Mouse (Mus musculus) 3T3-L1 (cell line): ENCODE data around the gene Ep400.

ENCODE experiments used
- DNase-seq: peaks from one replicate; pipeline ENCODE4 v3.0.0-alpha.2; 2015; ENCODE audit warnings: low read depth, low spot score

The Ep400 gene

DNA sequence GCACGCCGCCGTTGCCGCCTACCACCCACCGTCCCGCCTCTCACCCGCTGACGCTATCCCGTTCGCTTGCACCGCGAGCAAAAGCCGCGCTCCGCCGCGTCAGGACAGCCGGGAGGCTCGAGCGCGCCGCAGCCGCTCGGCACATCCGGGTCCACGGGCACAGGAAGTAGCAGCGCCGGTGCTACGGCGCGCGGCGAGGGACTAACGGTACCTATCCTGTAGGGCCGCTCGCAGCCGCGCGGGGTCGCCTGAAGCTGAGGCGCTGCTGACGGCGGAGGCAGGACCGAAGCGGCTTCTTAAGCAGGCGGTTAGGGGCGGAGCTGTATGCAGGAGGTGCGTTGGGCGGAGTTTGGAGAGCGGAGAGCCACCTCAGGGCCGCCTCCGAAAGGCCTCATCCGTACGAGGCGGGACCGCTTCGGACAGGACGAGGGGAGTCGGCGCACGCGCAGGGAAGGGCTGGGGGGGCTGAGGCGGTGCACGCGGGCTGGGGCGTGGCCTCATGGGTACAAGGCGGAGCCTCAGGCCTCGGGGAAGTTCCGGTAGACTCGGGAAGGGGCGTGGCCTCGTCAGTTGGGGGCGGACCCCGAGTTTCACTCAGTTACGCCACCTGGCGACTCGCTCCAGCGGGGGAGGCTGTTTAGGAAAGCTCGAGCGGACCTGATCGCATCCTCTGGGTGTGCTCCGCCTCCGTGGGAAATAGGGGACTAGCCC, at the start of gene Ep400:
TSS of gene Ep400 (minus strand) at position 270 of the 711 bp plus-strand sequence.
- peak; percentile 100 for DNase-seq

GRCm38 (mm10) chr5:110809667-110810325, 39.3 kb upstream of the Ep400 start, which contains the start of gene Ulk1:
TSS of gene Ulk1 (minus strand) at chr5:110810097.
- peak; percentile 98 for DNase-seq

GRCm38 (mm10) chr5:110808821-110809666, 38.5 kb upstream of the Ep400 start:
- DNase-seq, result peak; percentile 52

DNA sequence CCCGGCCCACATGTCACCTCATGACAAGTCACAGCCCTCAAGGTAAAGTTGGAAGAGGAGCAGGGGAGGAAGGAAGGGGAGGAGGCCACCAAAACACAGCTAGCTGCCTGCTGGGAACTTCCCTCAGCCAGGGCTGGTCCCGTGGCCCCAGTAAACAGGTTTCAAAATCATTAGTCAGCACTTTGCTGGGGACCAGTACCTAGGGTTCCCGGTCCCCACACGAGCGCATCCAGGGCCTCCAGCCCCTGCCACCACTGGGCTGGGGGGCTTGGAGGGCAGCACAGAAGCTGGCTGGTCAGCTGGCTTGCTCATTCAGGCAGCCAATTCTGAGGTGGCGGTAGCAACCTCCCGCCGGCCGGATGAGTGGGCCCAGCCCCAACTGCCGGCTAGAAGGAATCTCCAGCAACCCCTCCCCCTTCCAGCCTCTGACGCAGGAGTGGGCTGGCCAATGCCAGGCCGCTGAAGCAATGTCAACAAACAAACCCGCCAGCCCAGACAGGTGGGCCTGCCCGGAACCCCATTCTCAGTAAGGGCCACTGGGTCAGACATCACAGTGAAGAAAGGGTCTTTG, 37.6 kb upstream of the Ep400 start:
- DNase-seq, result peak; percentile 88

DNA sequence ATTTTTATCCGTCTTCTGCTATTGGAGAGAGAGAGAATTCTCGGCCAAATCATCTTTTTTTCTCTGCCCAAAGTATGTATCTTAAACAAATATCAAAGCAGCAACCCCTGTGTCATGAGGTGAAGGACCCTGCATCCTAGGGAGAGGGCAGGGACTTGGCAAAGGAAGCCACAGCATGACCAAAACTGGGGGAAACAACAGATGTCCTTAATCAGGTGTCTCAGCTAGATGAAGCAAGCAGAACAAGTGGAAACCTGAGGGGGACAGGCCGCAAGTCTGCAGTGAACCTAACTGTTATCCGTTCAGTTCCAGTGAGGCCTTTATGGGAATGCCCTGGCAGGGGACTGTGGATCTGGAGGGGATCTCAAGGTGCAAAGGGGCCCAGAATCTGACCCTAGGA, 36.9 kb upstream of the Ep400 start:
- DNase-seq, result no peak

GRCm38 (mm10) chr5:110806676-110807075, 36.2 kb upstream of the Ep400 start:
- DNase-seq, result no peak

DNA sequence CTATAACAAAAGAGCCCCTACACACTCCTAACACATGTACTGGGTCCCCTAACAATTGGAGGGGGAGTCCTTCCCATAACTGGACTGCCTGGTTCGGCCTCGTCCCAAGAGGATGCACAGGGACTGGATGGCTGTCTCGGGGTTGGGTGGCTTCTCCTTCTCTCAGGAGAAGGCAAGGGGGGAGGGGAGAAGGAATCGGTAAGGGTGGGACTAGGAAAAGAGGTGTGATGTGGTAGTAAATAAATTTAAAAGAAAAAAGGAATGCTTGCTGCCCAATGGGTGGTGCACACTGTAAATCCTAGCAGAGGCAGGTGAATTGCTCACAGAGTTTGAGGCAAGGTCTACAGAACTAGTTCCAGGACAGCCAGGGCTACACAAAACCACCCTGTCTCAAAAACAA, 35.6 kb upstream of the Ep400 start:
- no peak for DNase-seq

DNA sequence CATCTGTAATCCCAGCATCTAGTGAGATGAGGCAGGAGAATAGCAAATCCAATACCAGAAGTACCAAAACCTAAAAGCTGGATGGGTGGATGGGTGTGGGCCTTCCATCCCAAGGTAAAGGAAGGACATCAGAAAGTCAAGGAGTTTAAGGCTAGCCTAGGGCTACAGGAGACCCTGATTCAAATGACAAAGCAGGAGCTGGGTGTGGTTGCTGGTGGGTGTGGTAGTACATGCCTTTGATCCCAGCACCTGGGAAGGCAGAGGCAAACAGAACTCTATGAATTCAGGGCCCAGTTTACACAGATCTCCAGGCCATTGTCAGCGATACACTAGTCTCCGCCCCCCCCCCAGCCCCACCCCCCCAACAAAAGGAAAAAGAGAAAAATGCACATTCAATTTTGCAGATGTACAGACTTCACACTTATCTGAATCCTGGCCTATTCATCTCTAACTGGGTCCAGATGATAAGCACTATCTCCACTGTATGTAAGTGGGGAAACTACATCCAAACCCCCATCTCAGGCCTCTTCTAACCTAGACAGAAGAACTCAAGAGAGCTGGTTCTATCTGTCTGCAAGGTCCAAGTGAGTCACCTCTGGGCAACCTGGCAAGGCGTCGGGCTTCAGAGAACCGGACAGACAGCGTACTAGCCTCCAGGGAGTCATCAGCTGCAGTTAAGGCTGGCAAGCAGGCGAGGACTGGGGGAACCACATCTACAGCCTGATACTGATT, 33.7 kb upstream of the Ep400 start:
- no peak for DNase-seq

GRCm38 (mm10) chr5:110802809-110803208, 32.3 kb upstream of the Ep400 start:
- no peak for DNase-seq

- no peak for DNase-seq
These were observed 31.7 kb upstream of the Ep400 start for GRCm38 (mm10) chr5:110802186-110802585.

DNA sequence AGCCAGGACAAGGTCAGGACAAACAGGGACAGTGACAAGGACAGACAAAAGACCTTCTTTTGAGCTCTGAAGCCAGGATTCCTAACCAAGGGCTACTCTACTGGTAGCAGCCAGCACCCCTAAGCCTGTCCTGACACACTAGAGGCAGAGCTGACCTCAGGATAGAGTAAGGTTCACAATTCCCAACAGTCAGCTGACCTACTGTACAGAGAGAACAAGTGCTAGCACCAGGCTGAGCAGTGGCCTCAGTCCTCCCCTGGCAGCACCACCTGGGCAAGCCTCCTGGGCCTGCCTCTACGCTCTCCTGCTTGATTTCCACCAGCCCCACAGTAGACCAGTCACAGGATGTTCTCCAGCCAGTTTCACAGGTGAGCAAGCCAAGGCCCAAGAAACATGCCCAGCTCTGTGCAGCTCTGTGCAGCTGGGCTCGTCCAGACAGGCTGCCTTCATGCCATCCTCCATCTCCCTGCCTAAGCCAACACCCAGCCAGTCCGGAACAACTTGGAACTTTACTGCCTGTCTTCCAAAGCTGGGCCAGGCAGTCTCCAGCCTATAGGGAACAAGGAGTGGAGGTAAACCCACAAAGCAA, 30.6 kb upstream of the Ep400 start:
- DNase-seq, result no peak

DNA sequence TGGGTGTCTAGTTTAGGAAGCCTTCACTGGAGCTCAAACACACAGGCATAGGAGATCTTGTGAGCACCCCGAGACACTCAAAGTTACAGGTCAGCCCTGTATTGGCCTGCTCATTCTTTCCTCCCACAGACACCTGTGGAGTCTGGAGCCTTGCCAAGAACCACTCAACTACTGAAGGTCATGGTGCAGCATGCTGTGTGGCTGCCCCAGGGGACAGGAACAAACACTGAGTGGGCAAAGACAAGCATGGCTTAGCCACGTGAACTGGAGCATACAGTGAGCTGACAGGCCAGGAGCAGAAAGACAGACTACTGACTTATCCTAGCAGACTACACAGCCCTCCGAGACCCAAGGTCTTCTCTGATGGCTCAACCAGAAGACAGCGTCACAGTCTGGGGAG, 27.2 kb upstream of the Ep400 start:
- no peak for DNase-seq

DNA sequence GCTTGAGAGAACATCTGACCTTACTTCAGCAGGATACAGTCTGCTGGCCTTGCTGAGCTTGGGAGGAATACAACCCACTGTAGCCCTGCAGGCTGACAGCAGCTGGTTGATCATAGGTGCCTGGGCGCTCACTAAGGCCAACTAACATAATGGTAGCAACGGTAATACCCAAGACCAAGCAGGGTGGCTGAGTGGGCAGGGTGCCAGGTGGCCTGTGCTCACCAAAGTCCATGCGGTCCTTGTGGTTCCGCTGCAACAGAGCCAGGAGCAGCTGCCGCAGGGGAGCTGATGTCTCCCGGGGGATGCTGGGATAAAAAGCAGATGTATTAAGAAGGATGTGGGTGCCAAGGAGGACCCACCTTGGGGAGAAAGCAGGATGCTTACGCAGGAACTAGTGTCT, 23.8 kb upstream of the Ep400 start:
- no peak for DNase-seq

DNA sequence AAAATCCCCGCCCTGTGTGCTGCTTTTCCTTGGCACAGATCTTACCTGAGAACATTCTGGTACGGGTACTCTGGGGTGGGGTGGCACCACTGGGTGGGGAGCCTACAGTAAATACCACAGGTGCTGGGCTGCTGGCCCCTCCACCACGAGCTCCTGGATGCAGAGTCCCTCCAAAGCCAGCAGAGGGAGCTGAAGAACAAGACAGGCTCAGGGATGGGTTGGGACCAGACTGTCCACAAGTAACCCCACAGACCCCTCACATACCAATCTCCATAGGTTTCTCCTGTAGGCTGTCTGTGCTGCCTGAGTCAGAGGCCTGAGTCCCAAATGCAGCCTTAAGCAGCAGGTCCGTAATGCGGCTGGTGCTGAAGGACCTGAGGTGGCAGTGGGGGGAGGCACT, 18.2 kb upstream of the Ep400 start:
- DNase-seq, result peak; percentile 56

DNA sequence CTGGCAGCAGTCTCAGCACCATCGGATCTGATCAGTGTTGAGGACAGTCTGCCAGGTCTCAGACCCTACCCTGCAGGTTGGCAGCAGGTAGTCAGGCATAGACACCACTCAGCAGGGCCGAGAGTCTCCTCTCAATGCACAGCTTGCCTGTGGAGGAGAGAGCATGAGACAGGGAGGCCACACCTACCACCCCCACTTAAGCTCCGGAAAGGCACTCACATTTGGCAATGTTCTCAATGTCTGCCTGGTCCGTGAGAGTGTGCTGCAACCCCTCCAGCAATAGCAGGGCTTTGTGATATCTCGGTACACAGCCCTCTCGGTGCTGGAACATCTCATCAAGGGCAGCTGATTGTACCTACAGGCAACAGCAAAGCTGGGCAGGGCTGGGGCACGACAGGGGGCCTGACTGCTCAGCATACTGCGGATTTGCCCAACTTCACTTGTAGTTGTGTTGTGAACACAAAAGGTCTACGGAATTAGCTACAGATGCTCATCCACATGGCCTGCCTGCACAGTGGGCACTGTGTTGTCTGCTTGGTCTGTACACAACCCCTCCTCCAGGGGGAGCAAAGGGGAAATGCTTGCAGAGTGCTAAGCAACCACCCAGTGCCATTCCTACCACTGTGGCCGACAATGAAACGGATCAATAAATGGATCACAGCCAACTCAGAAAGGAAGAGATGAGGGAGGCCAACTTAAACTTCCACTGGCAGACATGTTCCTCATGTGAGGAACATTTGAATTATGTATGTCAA, 15.7 kb upstream of the Ep400 start:
- DNase-seq, result peak; percentile 41

DNA sequence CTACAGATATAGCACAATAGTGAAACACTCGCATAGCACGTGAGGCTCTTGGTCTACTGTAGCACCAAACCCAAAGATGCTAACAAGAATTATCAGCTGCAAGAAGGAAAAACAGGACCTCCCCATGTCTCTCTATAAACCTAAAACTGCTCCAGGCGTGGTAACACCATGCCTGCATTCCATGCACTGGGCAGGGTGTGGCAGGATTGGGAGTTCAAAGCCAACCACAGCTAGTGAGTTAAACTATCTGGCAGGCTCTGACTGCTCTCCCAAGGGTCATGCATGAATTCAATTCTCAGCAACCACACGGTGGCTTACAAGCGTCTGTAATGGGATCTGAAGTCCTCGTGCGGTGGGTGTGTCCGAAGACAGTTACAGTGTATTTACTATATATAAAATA, 12.6 kb upstream of the Ep400 start:
- peak; percentile 42 for DNase-seq

DNA sequence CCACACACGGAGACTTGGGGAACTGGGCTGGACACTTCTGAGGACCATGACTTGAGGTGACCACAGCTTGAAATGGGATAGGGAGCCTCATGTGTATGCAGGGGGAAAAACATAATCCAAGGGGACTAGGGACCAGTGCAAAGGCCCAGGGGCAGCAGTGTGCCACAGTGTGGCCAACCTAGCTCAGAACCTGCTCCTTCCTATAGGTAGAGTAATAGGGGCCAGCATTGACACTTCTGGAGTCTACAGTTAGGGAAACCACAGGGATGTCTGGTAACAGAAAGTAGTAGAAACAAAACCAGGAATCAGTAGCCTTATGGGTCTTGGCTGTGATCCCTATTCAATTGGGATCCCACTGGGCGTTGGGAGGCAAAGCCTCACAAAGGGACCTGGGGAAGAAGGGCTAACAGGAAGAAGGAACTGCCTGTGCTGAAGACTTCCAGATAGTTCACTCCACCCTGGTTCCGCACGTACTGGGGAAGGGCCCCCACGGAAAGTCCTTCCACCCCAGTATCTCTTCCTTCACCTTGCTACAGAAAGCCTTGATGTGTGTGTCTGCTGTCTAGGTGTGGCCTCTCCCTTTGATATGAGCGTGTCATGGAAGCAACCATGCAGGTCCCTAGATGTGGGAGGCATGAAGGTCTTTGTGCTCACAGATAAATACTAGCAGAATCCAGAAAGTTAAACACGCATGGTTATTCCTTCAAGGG, 11.2 kb upstream of the Ep400 start:
- DNase-seq, result no peak

GRCm38 (mm10) chr5:110780761-110781528, 10.4 kb upstream of the Ep400 start:
- DNase-seq, result peak; percentile 61
